Mouse (Mus musculus): ENCODE data around the gene Ccdc9. TPM values are rescaled to one million over a fixed set of nuclear protein-coding genes. Genes with fewer than 3 reads are reported as not detected.

Ccdc9 gene
- total RNA-seq, 2 experiments from 2014 or later: 30.7 to 35.3 TPM

DNA sequence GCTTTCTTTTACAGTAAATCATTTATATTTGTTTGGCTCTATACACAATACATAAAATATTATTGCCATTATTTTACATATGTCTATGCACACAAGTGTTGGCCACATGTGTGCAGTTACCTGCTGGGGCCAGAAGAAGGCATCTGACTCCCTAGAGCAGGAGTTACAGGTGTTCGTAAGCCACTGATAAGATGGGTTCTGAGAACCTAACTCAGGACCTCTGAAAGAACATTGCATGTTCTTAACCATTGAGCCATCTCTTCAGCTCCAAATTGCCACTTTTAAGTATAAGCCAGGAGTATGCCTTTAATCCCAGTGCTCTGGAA is 45.7 kb downstream of the Ccdc9 start:
- intact Hi-C loops (cut with DNase I): no loop called here
- DNase-seq (ENCODE audit: low spot score): no peak

DNA sequence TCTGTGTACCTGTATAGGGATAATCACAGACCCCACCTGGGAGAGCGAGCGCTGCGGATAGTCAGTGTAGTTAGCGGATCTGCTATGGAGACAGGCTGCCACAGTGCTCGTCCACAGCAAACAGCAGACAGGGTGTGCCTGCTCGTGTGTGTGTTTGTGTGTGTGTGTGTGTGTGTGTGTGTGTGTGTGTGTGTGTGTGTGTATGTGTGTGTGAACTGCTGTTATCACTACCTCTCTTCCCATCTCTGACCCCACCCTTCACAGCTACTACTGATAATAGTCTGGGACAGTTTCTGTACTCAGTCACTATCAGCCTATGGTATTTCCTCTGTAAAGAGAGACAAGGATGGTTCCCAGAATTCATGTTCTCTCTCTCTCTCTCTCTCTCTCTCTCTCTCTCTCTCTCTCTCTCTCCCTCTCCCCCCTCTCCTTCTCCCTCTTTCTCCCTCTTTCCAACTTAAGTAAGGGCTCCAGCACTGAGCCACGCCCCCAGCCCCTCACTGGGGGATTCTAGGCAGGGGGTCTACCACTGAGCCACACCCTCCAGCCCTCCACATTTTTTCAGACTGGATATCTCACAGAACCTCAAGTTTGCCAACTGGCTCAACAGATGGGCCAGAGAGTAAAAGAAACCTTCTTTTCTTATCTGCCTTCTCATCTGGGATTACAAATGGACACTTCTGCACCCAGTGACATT is 46.2 kb downstream of the Ccdc9 start:
- intact Hi-C loops (cut with DNase I): no loop called here
- no peak for DNase-seq (ENCODE audit: low spot score)

DNA sequence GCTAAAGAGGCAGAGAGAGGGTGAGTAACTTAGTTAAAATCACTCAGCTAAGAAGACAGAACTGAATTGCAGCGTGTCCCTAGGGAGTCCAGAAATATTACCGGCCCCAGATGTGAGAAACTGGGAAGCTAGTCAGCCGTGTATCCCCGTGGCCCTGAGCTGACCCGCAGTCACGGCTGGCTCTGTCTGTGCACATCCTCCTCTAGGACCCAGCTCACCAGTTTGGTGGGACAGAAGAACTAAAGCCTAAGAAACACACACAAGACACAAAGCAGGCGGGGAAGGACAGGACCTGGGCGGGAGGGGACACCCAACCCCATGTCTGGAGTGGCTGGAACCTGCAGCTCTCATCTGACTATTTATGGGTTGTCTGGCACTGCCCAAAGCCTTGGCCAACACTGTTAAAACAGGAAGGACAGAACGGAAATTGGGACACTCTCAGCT is 47.0 kb downstream of the Ccdc9 start:
- intact Hi-C loops (cut with DNase I): no loop called here
- peak; percentile 20 for DNase-seq (ENCODE audit: low spot score)

DNA sequence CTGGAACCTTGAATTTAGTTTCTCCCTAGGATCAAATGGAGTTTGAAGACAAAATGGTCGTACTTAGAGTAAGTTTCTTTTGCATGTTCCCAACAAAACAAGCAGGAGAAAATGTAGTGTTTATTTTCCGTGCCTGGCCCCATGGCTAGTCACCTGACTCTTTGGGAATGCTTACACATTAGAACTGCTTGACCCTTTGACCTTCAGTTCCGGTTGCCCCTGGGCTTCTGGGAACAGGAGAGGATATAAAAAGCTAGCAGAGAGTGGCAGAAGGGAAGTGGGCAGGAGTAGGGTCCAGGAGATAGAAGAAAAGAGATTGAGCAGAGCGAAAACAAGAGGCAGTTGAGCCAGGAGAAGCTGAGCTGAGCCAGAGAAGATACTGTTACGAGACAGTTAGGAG is 56.7 kb downstream of the Ccdc9 start:
- intact Hi-C loops (cut with DNase I): no loop called here
- DNase-seq (ENCODE audit: low spot score): no peak

Other genes starting within 250 kb of the Ccdc9 start
- gene Bicra, start 238.9 kb downstream of the Ccdc9 start, total RNA-seq (2021): 1 to 10 TPM; 7.1 to 8.3 TPM
- not detected for gene Zfp541, start 225.0 kb downstream of the Ccdc9 start, total RNA-seq (2021)
- gene Napa, start 188.3 kb downstream of the Ccdc9 start, total RNA-seq (2021): 10 to 100 TPM; 82.8 to 83.3 TPM
- 10 to 100 TPM; 22.9 to 24.3 TPM for gene Kptn, start 166.9 kb downstream of the Ccdc9 start, total RNA-seq (2021)
- under 1 TPM; 0.68 to 0.70 TPM for gene Slc8a2, start 157.0 kb downstream of the Ccdc9 start, total RNA-seq (2021)
- gene Meis3, start 111.7 kb downstream of the Ccdc9 start, total RNA-seq (2021): 1 to 10 TPM; 4.4 to 5.3 TPM
- 1 to 10 TPM; 8.3 TPM for gene Dhx34, start 64.8 kb downstream of the Ccdc9 start, total RNA-seq (2021)
- 1 to 10 TPM; 1.4 to 1.9 TPM for gene C5ar2, start 42.6 kb downstream of the Ccdc9 start, total RNA-seq (2021)
- gene C5ar1, start 27.3 kb downstream of the Ccdc9 start, total RNA-seq (2021): 1 to 10 TPM; 5.1 to 6.5 TPM
- gene Inafm1, start 13.2 kb downstream of the Ccdc9 start, total RNA-seq (2021): 10 to 100 TPM; 13.7 to 15.0 TPM
- gene Bbc3, start 21.6 kb upstream of the Ccdc9 start, total RNA-seq (2021): 1 to 10 TPM; 3.7 to 4.7 TPM
- 10 to 100 TPM; 35.2 to 37.2 TPM for gene Sae1, start 101.0 kb upstream of the Ccdc9 start, total RNA-seq (2021)
- gene Zc3h4, start 114.1 kb upstream of the Ccdc9 start, total RNA-seq (2021): 10 to 100 TPM; 29.0 to 29.9 TPM
- gene Tmem160, start 166.0 kb upstream of the Ccdc9 start, total RNA-seq (2021): 10 to 100 TPM; 82.2 to 88.1 TPM
- not detected for gene Npas1, start 190.9 kb upstream of the Ccdc9 start, total RNA-seq (2021)

Data from heart, postnatal 25 days (tissue).